Mouse (Mus musculus) embryo, embryonic 10 days (tissue): Measurements from ENCODE around the gene Tmem131.

ENCODE experiments used
- DNase-seq: peaks from one replicate; pipeline ENCODE4 v3.0.0-alpha.2; 2015; ENCODE audit warnings: low spot score

Gene Tmem131

GRCm38 (mm10) chr1:36943653-36944052, at the start of gene Tmem131:
Gene Tmem131, minus strand, starts transcription at chr1:36943666.
- DNase-seq: no peak

GRCm38 (mm10) chr1:36988561-36988960, 45.1 kb upstream of the Tmem131 start:
- DNase-seq: no peak

- DNase-seq: no peak
These were observed 44.7 kb upstream of the Tmem131 start for GRCm38 (mm10) chr1:36988161-36988560.

GRCm38 (mm10) chr1:36987172-36988148, 44.0 kb upstream of the Tmem131 start:
- DNase-seq: no peak

GRCm38 (mm10) chr1:36986396-36987160, 43.1 kb upstream of the Tmem131 start:
- peak; percentile 34 for DNase-seq

- no peak for DNase-seq
These were observed 42.4 kb upstream of the Tmem131 start for GRCm38 (mm10) chr1:36985896-36986295.

GRCm38 (mm10) chr1:36984406-36984805, 40.9 kb upstream of the Tmem131 start:
- DNase-seq: no peak

GRCm38 (mm10) chr1:36983754-36984153, 40.3 kb upstream of the Tmem131 start:
- DNase-seq: no peak

- no peak for DNase-seq
These were observed 38.9 kb upstream of the Tmem131 start for GRCm38 (mm10) chr1:36982191-36982961.

- no peak for DNase-seq
These were observed 33.3 kb upstream of the Tmem131 start for GRCm38 (mm10) chr1:36976770-36977169.

GRCm38 (mm10) chr1:36970918-36971617, 27.6 kb upstream of the Tmem131 start:
- no peak for DNase-seq

GRCm38 (mm10) chr1:36965831-36966230, 22.4 kb upstream of the Tmem131 start:
- DNase-seq: no peak

- no peak for DNase-seq
These were observed 19.1 kb upstream of the Tmem131 start for GRCm38 (mm10) chr1:36962379-36963176.

- DNase-seq: no peak
These were observed 17.2 kb upstream of the Tmem131 start for GRCm38 (mm10) chr1:36960509-36961222.

- DNase-seq: no peak
These were observed 6.2 kb upstream of the Tmem131 start for GRCm38 (mm10) chr1:36949591-36950184.

- no peak for DNase-seq
These were observed 4.0 kb upstream of the Tmem131 start for GRCm38 (mm10) chr1:36947448-36947847.

- no peak for DNase-seq
These were observed 3.1 kb downstream of the Tmem131 start for GRCm38 (mm10) chr1:36940381-36940762.

GRCm38 (mm10) chr1:36939506-36940380, 3.7 kb downstream of the Tmem131 start:
- DNase-seq: peak; percentile 95
